Mouse (Mus musculus) forebrain, postnatal 0 days (tissue): Measurements from ENCODE around the gene Mpdz. TPM values are rescaled to one million over a fixed set of nuclear protein-coding genes. Genes with fewer than 3 reads are reported as not detected.

Source experiments
- ATAC-seq: fragments of 200-750 bp; cut with Nextera tagmentation; 2 replicates; pipeline ENCODE4 v1.8.0; 2017; ENCODE audit warnings: mild to moderate bottlenecking, moderate library complexity
- DNase-seq: peaks from one replicate; pipeline ENCODE4 v3.0.0-alpha.2; 2015
- H3K27ac ChIP-seq: fragments of 300-500 bp; sonication (generic); 2 replicates; pipeline ENCODE4 v1.5.1; 2014; ENCODE audit warnings: low read depth, mild to moderate bottlenecking, antibody characterized with exemption, low read length, moderate library complexity, mixed read lengths
- H3K27me3 ChIP-seq: fragments of 300-500 bp; sonication (generic); 2 replicates; pipeline ENCODE4 v1.6.1; 2014; ENCODE audit warnings: mild to moderate bottlenecking, low read length, mixed read lengths; ENCODE audit not compliant: insufficient read depth
- H3K36me3 ChIP-seq: fragments of 300-500 bp; sonication (generic); 2 replicates; pipeline ENCODE4 v1.6.1; 2014; ENCODE audit warnings: mild to moderate bottlenecking, moderate library complexity; ENCODE audit not compliant: insufficient read depth
- H3K4me1 ChIP-seq: fragments of 300-500 bp; sonication (generic); 2 replicates; pipeline ENCODE4 v1.6.1; 2014; ENCODE audit warnings: antibody characterized with exemption; ENCODE audit not compliant: insufficient read depth
- H3K4me2 ChIP-seq: fragments of 300-500 bp; sonication (generic); 2 replicates; pipeline ENCODE4 v1.6.1; 2014; ENCODE audit warnings: low read depth, mild to moderate bottlenecking, moderate library complexity
- H3K4me3 ChIP-seq: fragments of 300-500 bp; sonication (generic); 2 replicates; pipeline ENCODE4 v1.5.1; 2014; ENCODE audit warnings: low read depth, low read length, mixed read lengths
- H3K9ac ChIP-seq: fragments of 300-500 bp; sonication (generic); 2 replicates; pipeline ENCODE4 v1.6.1; 2014; ENCODE audit warnings: mild to moderate bottlenecking
- H3K9me3 ChIP-seq: fragments of 300-500 bp; sonication (generic); 2 replicates; pipeline ENCODE4 v1.6.1; 2016; ENCODE audit warnings: low read length
- CTCF ChIP-seq: sonication (generic); IDR thresholded peaks from 2 replicates; pipeline ENCODE4 v1.5.1; 2016; ENCODE audit warnings: antibody characterized with exemption, control low read depth, low read depth
- WGBS: fragments of 180-500 bp; shearing (Covaris S2); extraction: QIAGEN DNeasy Blood & Tissue Kit; methylation state at CpG from one replicate; pipeline ENCODE4 v1.1.7; 2014; 5-methylcytosine and 5-hydroxymethylcytosine counted together
- polyA plus RNA-seq: library from polyadenylated mRNA; unstranded; fragments of >200 nt; fragmentation: Nextera tagmentation; extraction: Ambion mirVana; gene quantifications from 2 replicates; pipeline ENCODE4 v1.2.1, GENCODE M21; 2015
- total RNA-seq: library from RNA; depleted of rRNA; stranded (reverse); fragments of >200 nt; gene quantifications from 2 replicates; pipeline ENCODE4 v1.2.3, GENCODE M21; 2014

Mpdz gene
- total and polyA plus RNA-seq, 2 experiments from 2014 or later, result 7.4 to 42.7 TPM

- no peak overlapping the region for H3K27ac ChIP-seq
- ATAC-seq (no peak), DNase-seq (no peak)
- H3K4me2 ChIP-seq, result no peak overlapping the region
- peaks cover 8% of the 10 kb centered on the region; the same call in 1 of the 2 replicates for H3K4me1 ChIP-seq
- 92% methylated on average over 4 of the region's 4 CpGs for WGBS
- H3K9me3 ChIP-seq, result no peaks in the 10 kb centered on the region
- H3K27me3 ChIP-seq, result no peaks in the 10 kb centered on the region
- no peaks in the 10 kb centered on the region for H3K36me3 ChIP-seq
- H3K4me3 ChIP-seq, result no peak overlapping the region
- no peak overlapping the region for H3K9ac ChIP-seq
- TF ChIP-seq CTCF, result no peak
Observed at GRCm38 (mm10) chr4:81313246-81313645, 129.4 kb downstream of the Mpdz start.

GRCm38 (mm10) chr4:81310168-81310474, 132.5 kb downstream of the Mpdz start:
- TF ChIP-seq CTCF, result no peak
- Histone ChIP-seq H3K4me3 (no peak overlapping the region), H3K4me2 (no peak overlapping the region), H3K36me3 (0 out of 2 replicates have a peak, but pooled peaks cover 5% of the 10 kb centered on the region), H3K27ac (no peak overlapping the region), H3K4me1 (peaks cover 4% of the 10 kb centered on the region; the same call in 1 of the 2 replicates), H3K27me3 (no peaks in the 10 kb centered on the region), H3K9ac (no peak overlapping the region), H3K9me3 (no peaks in the 10 kb centered on the region)
- DNase-seq (no peak), ATAC-seq (no peak)
- WGBS, result 46% methylated on average over 2 of the region's 2 CpGs

- H3K27me3 ChIP-seq, result no peaks in the 10 kb centered on the region
- TF ChIP-seq CTCF, result no peak
- no peak overlapping the region for H3K4me3 ChIP-seq
- DNase-seq (no peak), ATAC-seq (no peak)
- H3K9ac ChIP-seq, result no peak overlapping the region
- no peaks in the 10 kb centered on the region for H3K9me3 ChIP-seq
- WGBS, result 67% methylated on average over 12 of the region's 12 CpGs
- peaks cover under 1% of the 10 kb centered on the region; the same call in 1 of the 2 replicates for H3K4me1 ChIP-seq
- no peak overlapping the region for H3K27ac ChIP-seq
- no peak overlapping the region for H3K4me2 ChIP-seq
- 0 out of 2 replicates have a peak, but pooled peaks cover 5% of the 10 kb centered on the region for H3K36me3 ChIP-seq
Observed at GRCm38 (mm10) chr4:81309473-81310167, 133.0 kb downstream of the Mpdz start.

GRCm38 (mm10) chr4:81307596-81308265, 134.9 kb downstream of the Mpdz start:
- no peak overlapping the region for H3K4me3 ChIP-seq

GRCm38 (mm10) chr4:81302056-81302455, 140.6 kb downstream of the Mpdz start:
- Histone ChIP-seq H3K4me2 (no peak overlapping the region), H3K4me3 (no peak overlapping the region), H3K9me3 (no peaks in the 10 kb centered on the region), H3K27me3 (no peaks in the 10 kb centered on the region), H3K27ac (no peak overlapping the region), H3K36me3 (peaks cover 6% of the 10 kb centered on the region; the same call in 1 of the 2 replicates), H3K9ac (no peak overlapping the region), H3K4me1 (no peaks in the 10 kb centered on the region)
- 98% methylated on average over 3 of the region's 3 CpGs for WGBS
- TF ChIP-seq CTCF, result no peak
- no peak for DNase-seq
- no peak for ATAC-seq

More at GRCm38 (mm10) chr4:81307596-81308265, 134.9 kb downstream of the Mpdz start:
- H3K27me3 ChIP-seq, result no peaks in the 10 kb centered on the region
- no peak for TF ChIP-seq CTCF
- 92% methylated on average over 10 of the region's 10 CpGs for WGBS
- ATAC-seq, result no peak
- DNase-seq, result no peak
- H3K27ac ChIP-seq, result no peak overlapping the region
- H3K9me3 ChIP-seq, result no peaks in the 10 kb centered on the region
- no peaks in the 10 kb centered on the region for H3K4me1 ChIP-seq
- 0 out of 2 replicates have a peak, but pooled peaks cover 5% of the 10 kb centered on the region for H3K36me3 ChIP-seq
- no peak overlapping the region for H3K9ac ChIP-seq
- H3K4me2 ChIP-seq, result no peak overlapping the region

GRCm38 (mm10) chr4:81298384-81298783, 144.2 kb downstream of the Mpdz start:
- H3K4me2 ChIP-seq, result no peak overlapping the region
- no peak for DNase-seq
- H3K9ac ChIP-seq, result no peak overlapping the region
- H3K27me3 ChIP-seq, result no peaks in the 10 kb centered on the region
- WGBS, result 85% methylated on average over 4 of the region's 4 CpGs
- ATAC-seq, result no peak
- H3K36me3 ChIP-seq, result peaks cover 12% of the 10 kb centered on the region
- no peaks in the 10 kb centered on the region for H3K9me3 ChIP-seq
- no peak overlapping the region for H3K27ac ChIP-seq
- TF ChIP-seq CTCF, result no peak
- H3K4me1 ChIP-seq, result no peaks in the 10 kb centered on the region
- H3K4me3 ChIP-seq, result no peak overlapping the region

GRCm38 (mm10) chr4:81293309-81293708, 149.3 kb downstream of the Mpdz start:
- Histone ChIP-seq H3K36me3 (peaks cover 8% of the 10 kb centered on the region), H3K4me2 (no peak overlapping the region), H3K27me3 (no peaks in the 10 kb centered on the region), H3K9me3 (no peaks in the 10 kb centered on the region), H3K4me1 (no peaks in the 10 kb centered on the region), H3K4me3 (no peak overlapping the region), H3K9ac (no peak overlapping the region), H3K27ac (no peak overlapping the region)
- DNase-seq (no peak), ATAC-seq (no peak)
- no peak for TF ChIP-seq CTCF
